Mouse (Mus musculus): ENCODE results near the gene Efhb. TPM values are rescaled to one million over a fixed set of nuclear protein-coding genes. Genes with fewer than 3 reads are reported as not detected.

Efhb gene
- polyA plus RNA-seq, 1 experiment from 2014 or later = 0.05 TPM

GRCm38 (mm10) chr17:53387581-53388473 is 75.3 kb downstream of the Efhb start:
- H3K36me3 ChIP-seq (ENCODE audit: control insufficient read depth, insufficient read depth) = no peaks in the 10 kb centered on the region
- WGBS (ENCODE audit: insufficient replicate concordance) = 30% methylated on average over 6 of the region's 6 CpGs
- H3K4me2 ChIP-seq (ENCODE audit: low read depth, low read length) = no peak overlapping the region
- no peaks in the 10 kb centered on the region for H3K27me3 ChIP-seq (ENCODE audit: control insufficient read depth, insufficient read depth, low read depth, low read length)
- no peak for ATAC-seq (ENCODE audit: low read depth)
- H3K9me3 ChIP-seq (replicated peaks; ENCODE audit: control insufficient read depth, low read length) = no peaks in the 10 kb centered on the region
- H3K4me3 ChIP-seq (ENCODE audit: low read depth, low read length) = no peak overlapping the region
- no peaks in the 10 kb centered on the region for H3K4me1 ChIP-seq (ENCODE audit: control insufficient read depth, low read depth, low read length)
- H3K27ac ChIP-seq (ENCODE audit: low read length) = no peak overlapping the region
- H3K9ac ChIP-seq (ENCODE audit: low read depth, low read length) = no peak overlapping the region

- Histone ChIP-seq H3K4me1 (ENCODE audit: control insufficient read depth, low read depth, low read length) (no peaks in the 10 kb centered on the region), H3K4me3 (ENCODE audit: low read depth, low read length) (no peak overlapping the region), H3K9me3 (replicated peaks; ENCODE audit: control insufficient read depth, low read length) (no peaks in the 10 kb centered on the region), H3K27me3 (ENCODE audit: control insufficient read depth, insufficient read depth, low read depth, low read length) (no peaks in the 10 kb centered on the region), H3K4me2 (ENCODE audit: low read depth, low read length) (no peak overlapping the region), H3K27ac (ENCODE audit: low read length) (no peak overlapping the region), H3K36me3 (ENCODE audit: control insufficient read depth, insufficient read depth) (no peaks in the 10 kb centered on the region), H3K9ac (ENCODE audit: low read depth, low read length) (no peak overlapping the region)
- no peak for ATAC-seq (ENCODE audit: low read depth)
- 64% methylated on average over 6 of the region's 6 CpGs for WGBS (ENCODE audit: insufficient replicate concordance)
Measured at GRCm38 (mm10) chr17:53386863-53387262, 76.3 kb downstream of the Efhb start.

- no peaks in the 10 kb centered on the region for H3K27me3 ChIP-seq (ENCODE audit: control insufficient read depth, insufficient read depth, low read depth, low read length)
- no peaks in the 10 kb centered on the region for H3K9me3 ChIP-seq (replicated peaks; ENCODE audit: control insufficient read depth, low read length)
- no peak for ATAC-seq (ENCODE audit: low read depth)
- H3K4me3 ChIP-seq (ENCODE audit: low read depth, low read length) = no peak overlapping the region
- H3K9ac ChIP-seq (ENCODE audit: low read depth, low read length) = no peak overlapping the region
- H3K36me3 ChIP-seq (ENCODE audit: control insufficient read depth, insufficient read depth) = no peaks in the 10 kb centered on the region
- H3K27ac ChIP-seq (ENCODE audit: low read length) = no peak overlapping the region
- H3K4me2 ChIP-seq (ENCODE audit: low read depth, low read length) = no peak overlapping the region
- H3K4me1 ChIP-seq (ENCODE audit: control insufficient read depth, low read depth, low read length) = no peaks in the 10 kb centered on the region
- 68% methylated on average over 6 of the region's 6 CpGs for WGBS (ENCODE audit: insufficient replicate concordance)
Measured at GRCm38 (mm10) chr17:53364111-53364510, 99.0 kb downstream of the Efhb start.

Other genes with a start within 250 kb of the Efhb start
- 28.2 and 29.3 TPM in 2 replicates for gene Rab5a, start 15.9 kb upstream of the Efhb start, polyA plus RNA-seq (2015; fragmentation: Nextera tagmentation; extraction: Ambion mirVana)
- 0.06 and 0.08 TPM in 2 replicates for gene Pp2d1, start 76.1 kb upstream of the Efhb start, polyA plus RNA-seq (2015; fragmentation: Nextera tagmentation; extraction: Ambion mirVana)
- gene Kat2b, start 103.5 kb upstream of the Efhb start, polyA plus RNA-seq (2015; fragmentation: Nextera tagmentation; extraction: Ambion mirVana) = 5.2 and 5.3 TPM in 2 replicates
- 28.9 and 36.6 TPM in 2 replicates for gene Sgo1, start 226.0 kb upstream of the Efhb start, polyA plus RNA-seq (2015; fragmentation: Nextera tagmentation; extraction: Ambion mirVana)